Mouse (Mus musculus) neural tube, embryonic 12.5 days (tissue): ENCODE measurements around the gene Sgtb. TPM values are rescaled to one million over a fixed set of nuclear protein-coding genes. Genes with fewer than 3 reads are reported as not detected.

Experiments used
- ATAC-seq: fragments of 200-750 bp; cut with Nextera tagmentation; 2 replicates; pipeline ENCODE4 v1.8.0; 2017; ENCODE audit warnings: low read depth, mild to moderate bottlenecking, moderate TSS enrichment, moderate library complexity; ENCODE audit not compliant: low FRiP score
- H3K27ac ChIP-seq: fragments of 300-500 bp; sonication (generic); 2 replicates; pipeline ENCODE4 v1.5.1; 2016
- H3K27me3 ChIP-seq: fragments of 300-500 bp; sonication (generic); replicated peaks from 2 replicates; pipeline ENCODE4 v1.6.1; 2016; ENCODE audit warnings: mild to moderate bottlenecking
- H3K36me3 ChIP-seq: fragments of 300-500 bp; sonication (generic); 2 replicates; pipeline ENCODE4 v1.6.1; 2016; ENCODE audit warnings: mild to moderate bottlenecking
- H3K4me1 ChIP-seq: fragments of 300-500 bp; sonication (generic); 2 replicates; pipeline ENCODE4 v1.6.1; 2016
- H3K4me2 ChIP-seq: fragments of 300-500 bp; sonication (generic); replicated peaks from 2 replicates; pipeline ENCODE4 v1.6.1; 2016; ENCODE audit warnings: mild to moderate bottlenecking
- H3K4me3 ChIP-seq: fragments of 300-500 bp; sonication (generic); 2 replicates; pipeline ENCODE4 v1.5.1; 2016
- H3K9ac ChIP-seq: fragments of 300-500 bp; sonication (generic); 2 replicates; pipeline ENCODE4 v1.6.1; 2016; ENCODE audit warnings: mild to moderate bottlenecking
- H3K9me3 ChIP-seq: fragments of 300-500 bp; sonication (generic); 2 replicates; pipeline ENCODE4 v1.6.1; 2016; ENCODE audit warnings: mild to moderate bottlenecking
- WGBS: fragments of 180-500 bp; shearing (Covaris S2); methylation state at CpG from one replicate; pipeline ENCODE4 v1.1.7; 2016; 5-methylcytosine and 5-hydroxymethylcytosine counted together
- polyA plus RNA-seq: library from polyadenylated mRNA; unstranded; fragments of >200 nt; fragmentation: Nextera tagmentation; extraction: Ambion mirVana; gene quantifications from 2 replicates; pipeline ENCODE4 v1.2.1, GENCODE M21; 2016

The Sgtb gene
- polyA plus RNA-seq, 1 experiment from 2014 or later: 26.4 TPM

- no peak for ATAC-seq
- no peak overlapping the region for H3K4me3 ChIP-seq
- H3K9ac ChIP-seq: no peak overlapping the region
- peaks cover 14% of the 10 kb centered on the region; the same call in 1 of the 2 replicates for H3K36me3 ChIP-seq
- no peaks in the 10 kb centered on the region for H3K9me3 ChIP-seq
- 70% methylated on average over 12 of the region's 12 CpGs for WGBS
- H3K4me2 ChIP-seq: no peak overlapping the region
- no peaks in the 10 kb centered on the region for H3K27me3 ChIP-seq
- H3K4me1 ChIP-seq: peaks cover 8% of the 10 kb centered on the region; the same call in 1 of the 2 replicates
- no peak overlapping the region for H3K27ac ChIP-seq
These were observed 2.8 kb downstream of the Sgtb start for GRCm38 (mm10) chr13:104112266-104112900.

GRCm38 (mm10) chr13:104113782-104114181, 4.2 kb downstream of the Sgtb start:
- Histone ChIP-seq H3K4me1 (peaks cover 4% of the 10 kb centered on the region; the same call in 1 of the 2 replicates), H3K9ac (no peak overlapping the region), H3K36me3 (peaks cover 20% of the 10 kb centered on the region; the same call in 1 of the 2 replicates), H3K27ac (no peak overlapping the region), H3K27me3 (no peaks in the 10 kb centered on the region), H3K4me3 (no peak overlapping the region), H3K9me3 (no peaks in the 10 kb centered on the region), H3K4me2 (no peak overlapping the region)
- 95% methylated on average over 4 of the region's 4 CpGs for WGBS
- no peak for ATAC-seq

- ATAC-seq: no peak
- H3K27ac ChIP-seq: no peak overlapping the region
- no peaks in the 10 kb centered on the region for H3K9me3 ChIP-seq
- H3K9ac ChIP-seq: no peak overlapping the region
- no peaks in the 10 kb centered on the region for H3K27me3 ChIP-seq
- 96% methylated on average over 2 of the region's 2 CpGs for WGBS
- H3K4me1 ChIP-seq: no peaks in the 10 kb centered on the region
- H3K4me2 ChIP-seq: no peak overlapping the region
- H3K4me3 ChIP-seq: no peak overlapping the region
- H3K36me3 ChIP-seq: peaks cover 26% of the 10 kb centered on the region
These were observed 5.3 kb downstream of the Sgtb start for GRCm38 (mm10) chr13:104114827-104115226.

GRCm38 (mm10) chr13:104122078-104122840, 12.7 kb downstream of the Sgtb start:
- 56% methylated on average over 17 of the region's 17 CpGs for WGBS

GRCm38 (mm10) chr13:104123662-104124381, 14.3 kb downstream of the Sgtb start:
- H3K9me3 ChIP-seq: no peaks in the 10 kb centered on the region
- 89% methylated on average over 20 of the region's 20 CpGs for WGBS
- H3K4me1 ChIP-seq: no peaks in the 10 kb centered on the region
- H3K36me3 ChIP-seq: peaks cover 18% of the 10 kb centered on the region
- H3K4me2 ChIP-seq: no peak overlapping the region
- H3K4me3 ChIP-seq: no peak overlapping the region
- H3K27ac ChIP-seq: no peak overlapping the region
- no peaks in the 10 kb centered on the region for H3K27me3 ChIP-seq
- no peak for ATAC-seq
- no peak overlapping the region for H3K9ac ChIP-seq

More at GRCm38 (mm10) chr13:104122078-104122840, 12.7 kb downstream of the Sgtb start:
- no peak overlapping the region for H3K27ac ChIP-seq
- no peak overlapping the region for H3K4me3 ChIP-seq
- H3K9me3 ChIP-seq: no peaks in the 10 kb centered on the region
- H3K9ac ChIP-seq: no peak overlapping the region
- H3K36me3 ChIP-seq: peaks cover 26% of the 10 kb centered on the region
- no peak for ATAC-seq
- H3K4me1 ChIP-seq: no peaks in the 10 kb centered on the region
- H3K27me3 ChIP-seq: no peaks in the 10 kb centered on the region
- no peak overlapping the region for H3K4me2 ChIP-seq

- no peak overlapping the region for H3K4me3 ChIP-seq
- no peaks in the 10 kb centered on the region for H3K9me3 ChIP-seq
- no peak overlapping the region for H3K27ac ChIP-seq
- peaks cover 30% of the 10 kb centered on the region for H3K36me3 ChIP-seq
- no peak overlapping the region for H3K9ac ChIP-seq
- no peaks in the 10 kb centered on the region for H3K27me3 ChIP-seq
- no peak for ATAC-seq
- H3K4me1 ChIP-seq: no peaks in the 10 kb centered on the region; the same call in 1 of the 2 replicates
- no peak overlapping the region for H3K4me2 ChIP-seq
- WGBS: 90% methylated on average over 2 of the region's 2 CpGs
These were observed 23.0 kb downstream of the Sgtb start for GRCm38 (mm10) chr13:104132561-104132960.

GRCm38 (mm10) chr13:104134510-104135085, 25.1 kb downstream of the Sgtb start:
- peaks cover 31% of the 10 kb centered on the region for H3K36me3 ChIP-seq
- 71% methylated on average over 4 of the region's 4 CpGs for WGBS
- no peaks in the 10 kb centered on the region for H3K27me3 ChIP-seq
- no peak for ATAC-seq
- no peak overlapping the region for H3K27ac ChIP-seq
- H3K9me3 ChIP-seq: no peaks in the 10 kb centered on the region
- no peak overlapping the region for H3K4me3 ChIP-seq
- H3K4me1 ChIP-seq: no peaks in the 10 kb centered on the region; the same call in 1 of the 2 replicates
- no peak overlapping the region for H3K4me2 ChIP-seq
- no peak overlapping the region for H3K9ac ChIP-seq

GRCm38 (mm10) chr13:104139369-104140209, 30.0 kb downstream of the Sgtb start:
- Histone ChIP-seq H3K9me3 (no peaks in the 10 kb centered on the region), H3K4me2 (no peak overlapping the region), H3K4me3 (no peak overlapping the region), H3K36me3 (peaks cover 53% of the 10 kb centered on the region), H3K27ac (no peak overlapping the region), H3K9ac (no peak overlapping the region), H3K27me3 (no peaks in the 10 kb centered on the region), H3K4me1 (no peaks in the 10 kb centered on the region)
- WGBS: 46% methylated on average over 13 of the region's 13 CpGs
- ATAC-seq: peak; percentile 48; the same call in 1 of the 2 replicates

- Histone ChIP-seq H3K27ac (no peak overlapping the region), H3K36me3 (peaks cover 82% of the 10 kb centered on the region), H3K9ac (no peak overlapping the region), H3K4me2 (no peak overlapping the region), H3K9me3 (no peaks in the 10 kb centered on the region), H3K4me1 (no peaks in the 10 kb centered on the region), H3K27me3 (no peaks in the 10 kb centered on the region), H3K4me3 (no peak overlapping the region)
- ATAC-seq: no peak
- 84% methylated on average over 9 of the region's 9 CpGs for WGBS
These were observed 35.3 kb downstream of the Sgtb start for GRCm38 (mm10) chr13:104144871-104145270.

- no peak overlapping the region for H3K4me3 ChIP-seq
- no peaks in the 10 kb centered on the region for H3K4me1 ChIP-seq
- no peak overlapping the region for H3K9ac ChIP-seq
- H3K36me3 ChIP-seq: peaks cover 76% of the 10 kb centered on the region
- no peaks in the 10 kb centered on the region for H3K27me3 ChIP-seq
- no peak for ATAC-seq
- H3K27ac ChIP-seq: no peak overlapping the region
- H3K9me3 ChIP-seq: no peaks in the 10 kb centered on the region
- no peak overlapping the region for H3K4me2 ChIP-seq
- 95% methylated on average over 3 of the region's 3 CpGs for WGBS
These were observed 36.1 kb downstream of the Sgtb start for GRCm38 (mm10) chr13:104145646-104146045.

GRCm38 (mm10) chr13:104154180-104154579, 44.6 kb downstream of the Sgtb start:
- 97% methylated on average over 5 of the region's 5 CpGs for WGBS
- Histone ChIP-seq H3K27me3 (no peaks in the 10 kb centered on the region), H3K27ac (no peak overlapping the region), H3K4me2 (no peak overlapping the region), H3K4me1 (no peaks in the 10 kb centered on the region), H3K36me3 (peaks cover 39% of the 10 kb centered on the region), H3K9ac (no peak overlapping the region), H3K4me3 (no peak overlapping the region), H3K9me3 (no peaks in the 10 kb centered on the region)
- ATAC-seq: no peak
